Mouse (Mus musculus): ENCODE measurements around the gene Zranb1. TPM values are rescaled to one million over a fixed set of nuclear protein-coding genes. Genes with fewer than 3 reads are reported as not detected.
A peak's percentile ranks its signal among the peaks of the same experiment; 100 is the strongest.

Gene Zranb1
- total RNA-seq, 1 experiment, result 19.3 TPM

GRCm38 (mm10) chr7:133027930-133028329 is 97.0 kb downstream of the Zranb1 start:
- Histone ChIP-seq H3K27ac (ENCODE audit: insufficient read depth, low read depth, low read length, poor library complexity, severe bottlenecking) (no peak overlapping the region), H3K36me3 (ENCODE audit: control insufficient read depth, insufficient read depth, low read length, poor library complexity, severe bottlenecking) (peaks cover 31% of the 10 kb centered on the region), H3K9ac (ENCODE audit: insufficient read depth, low read depth, low read length, poor library complexity, severe bottlenecking) (no peak overlapping the region), H3K4me1 (ENCODE audit: control insufficient read depth in 2 of 2, insufficient read depth in 2 of 2, low read length in 2 of 2, poor library complexity in 1 of 2) (peaks cover 3 to 28% of the 10 kb centered on the region in 2 experiments), H3K9me3 (ENCODE audit: control insufficient read depth, insufficient read depth, low read depth, low read length) (no peaks in the 10 kb centered on the region), H3K4me3 (ENCODE audit: insufficient read depth in 1 of 2, low read depth in 1 of 2, low read length in 2 of 2, poor library complexity in 1 of 2, severe bottlenecking in 1 of 2) (no peak overlapping the region)
- in situ Hi-C loops (cut with MboI; ENCODE audit: low sequenced_read_pairs in 2 of 2, unreplicated experiment in 2 of 2), result no loop called here
- no peak for DNase-seq (ENCODE audit: low read depth, low spot score)
- TF ChIP-seq HCFC1 (IDR thresholded peaks at IDR 0.05; ENCODE audit: borderline replicate concordance, insufficient read depth, low read length), result no peak
- no peak for TF ChIP-seq ZNF384 (IDR thresholded peaks at IDR 0.05; ENCODE audit: low read depth, low read length)
- TF ChIP-seq MAFK (IDR thresholded peaks at IDR 0.05; ENCODE audit: insufficient read depth, low read depth, low read length), result no peak
- no peak for TF ChIP-seq ZC3H11A (IDR thresholded peaks at IDR 0.05; ENCODE audit: borderline replicate concordance, low read depth, low read length)
- no peak for TF ChIP-seq CHD2 (IDR thresholded peaks at IDR 0.05; ENCODE audit: low read depth, low read length)

- TF ChIP-seq HCFC1 (IDR thresholded peaks at IDR 0.05; ENCODE audit: borderline replicate concordance, insufficient read depth, low read length) (no peak), ZC3H11A (IDR thresholded peaks at IDR 0.05; ENCODE audit: borderline replicate concordance, low read depth, low read length) (no peak), CHD2 (IDR thresholded peaks at IDR 0.05; ENCODE audit: low read depth, low read length) (no peak), ZNF384 (IDR thresholded peaks at IDR 0.05; ENCODE audit: low read depth, low read length) (no peak), MAFK (IDR thresholded peaks at IDR 0.05; ENCODE audit: insufficient read depth, low read depth, low read length) (no peak)
- Histone ChIP-seq H3K9ac (ENCODE audit: insufficient read depth, low read depth, low read length, poor library complexity, severe bottlenecking) (no peak overlapping the region), H3K4me1 (ENCODE audit: control insufficient read depth in 2 of 2, insufficient read depth in 2 of 2, low read length in 2 of 2, poor library complexity in 1 of 2) (peaks cover 3 to 34% of the 10 kb centered on the region in 2 experiments), H3K36me3 (ENCODE audit: control insufficient read depth, insufficient read depth, low read length, poor library complexity, severe bottlenecking) (peaks cover 28% of the 10 kb centered on the region), H3K4me3 (ENCODE audit: insufficient read depth in 1 of 2, low read depth in 1 of 2, low read length in 2 of 2, poor library complexity in 1 of 2, severe bottlenecking in 1 of 2) (no peak overlapping the region), H3K27ac (ENCODE audit: insufficient read depth, low read depth, low read length, poor library complexity, severe bottlenecking) (no peak overlapping the region), H3K9me3 (ENCODE audit: control insufficient read depth, insufficient read depth, low read depth, low read length) (no peaks in the 10 kb centered on the region)
- in situ Hi-C loops (cut with MboI; ENCODE audit: low sequenced_read_pairs in 2 of 2, unreplicated experiment in 2 of 2), result no loop called here
- no peak for DNase-seq (ENCODE audit: low read depth, low spot score)
Measured at GRCm38 (mm10) chr7:133029004-133029403, 98.1 kb downstream of the Zranb1 start.

- Histone ChIP-seq H3K36me3 (ENCODE audit: control insufficient read depth, insufficient read depth, low read length, poor library complexity, severe bottlenecking) (peaks cover 28% of the 10 kb centered on the region), H3K4me1 (ENCODE audit: control insufficient read depth in 2 of 2, insufficient read depth in 2 of 2, low read length in 2 of 2, poor library complexity in 1 of 2) (peaks cover 5 to 38% of the 10 kb centered on the region in 2 experiments), H3K9ac (ENCODE audit: insufficient read depth, low read depth, low read length, poor library complexity, severe bottlenecking) (no peak overlapping the region), H3K27ac (ENCODE audit: insufficient read depth, low read depth, low read length, poor library complexity, severe bottlenecking) (no peak overlapping the region), H3K4me3 (ENCODE audit: insufficient read depth in 1 of 2, low read depth in 1 of 2, low read length in 2 of 2, poor library complexity in 1 of 2, severe bottlenecking in 1 of 2) (no peak overlapping the region), H3K9me3 (ENCODE audit: control insufficient read depth, insufficient read depth, low read depth, low read length) (no peaks in the 10 kb centered on the region)
- TF ChIP-seq ZNF384 (IDR thresholded peaks at IDR 0.05; ENCODE audit: low read depth, low read length), result 0 out of 2 replicates have a peak, but pooled peaks have one; percentile 24
- no peak for TF ChIP-seq MAFK (IDR thresholded peaks at IDR 0.05; ENCODE audit: insufficient read depth, low read depth, low read length)
- TF ChIP-seq ZC3H11A (IDR thresholded peaks at IDR 0.05; ENCODE audit: borderline replicate concordance, low read depth, low read length), result no peak
- no peak for TF ChIP-seq HCFC1 (IDR thresholded peaks at IDR 0.05; ENCODE audit: borderline replicate concordance, insufficient read depth, low read length)
- TF ChIP-seq CHD2 (IDR thresholded peaks at IDR 0.05; ENCODE audit: low read depth, low read length), result no peak
- no peak for DNase-seq (ENCODE audit: low read depth, low spot score)
- in situ Hi-C loops (cut with MboI; ENCODE audit: low sequenced_read_pairs in 2 of 2, unreplicated experiment in 2 of 2), result no loop called here
Measured at GRCm38 (mm10) chr7:133029496-133030047, 98.6 kb downstream of the Zranb1 start.

- no peak overlapping the region for H3K4me3 ChIP-seq (ENCODE audit: insufficient read depth in 1 of 2, low read depth in 1 of 2, low read length in 2 of 2, poor library complexity in 1 of 2, severe bottlenecking in 1 of 2)
- TF ChIP-seq MAFK (IDR thresholded peaks at IDR 0.05; ENCODE audit: insufficient read depth, low read depth, low read length) (no peak), CHD2 (IDR thresholded peaks at IDR 0.05; ENCODE audit: low read depth, low read length) (no peak), ZNF384 (IDR thresholded peaks at IDR 0.05; ENCODE audit: low read depth, low read length) (no peak), ZC3H11A (IDR thresholded peaks at IDR 0.05; ENCODE audit: borderline replicate concordance, low read depth, low read length) (peak; percentile 47; the same call in 1 of the 2 replicates), HCFC1 (IDR thresholded peaks at IDR 0.05; ENCODE audit: borderline replicate concordance, insufficient read depth, low read length) (no peak)
- no peak overlapping the region for H3K27ac ChIP-seq (ENCODE audit: insufficient read depth, low read depth, low read length, poor library complexity, severe bottlenecking)
- H3K4me1 ChIP-seq (ENCODE audit: control insufficient read depth in 2 of 2, insufficient read depth in 2 of 2, low read length in 2 of 2, poor library complexity in 1 of 2), result peaks cover 7 to 49% of the 10 kb centered on the region in 2 experiments
- H3K9ac ChIP-seq (ENCODE audit: insufficient read depth, low read depth, low read length, poor library complexity, severe bottlenecking), result no peak overlapping the region
- in situ Hi-C loops (cut with MboI; ENCODE audit: low sequenced_read_pairs in 2 of 2, unreplicated experiment in 2 of 2), result no loop called here
- H3K9me3 ChIP-seq (ENCODE audit: control insufficient read depth, insufficient read depth, low read depth, low read length), result no peaks in the 10 kb centered on the region
- H3K36me3 ChIP-seq (ENCODE audit: control insufficient read depth, insufficient read depth, low read length, poor library complexity, severe bottlenecking), result peaks cover 31% of the 10 kb centered on the region
- peak; percentile 58 for DNase-seq (ENCODE audit: low read depth, low spot score)
Measured at GRCm38 (mm10) chr7:133032589-133033203, 101.8 kb downstream of the Zranb1 start.

Measured in ES-E14 (cell line).